Mouse (Mus musculus): ENCODE results near the gene AC129217.1. TPM values are rescaled to one million over a fixed set of nuclear protein-coding genes. Genes with fewer than 3 reads are reported as not detected.

Gene AC129217.1
- polyA plus RNA-seq, 1 experiment from 2014 or later: 3.3 TPM

- CTCF ChIA-PET: interaction anchor here (0.6 to 1.3 kb wide), 3 partner anchors 15 to 255 kb away, joined by 3 to 4 read pairs (median 3); no protein-coding TSS in a partner anchor
- POLR2A ChIA-PET: no interaction called here
- in situ Hi-C loops (cut with MboI; ENCODE audit: low pct_unique_long_range_greater_than_20kb): loop anchor here (25.0 kb wide), 1 partner anchor 1047 kb away; the partner anchor contains the start of gene Incenp
- DNase-seq (ENCODE audit: low read depth, low spot score) (no peak), ATAC-seq (no peak)
- no peaks in the 10 kb centered on the region for H3K27me3 ChIP-seq
- TF ChIP-seq CTCF (IDR thresholded peaks at IDR 0.05): no peak
Observed at GRCm38 (mm10) chr19:8839908-8840791, 10.6 kb downstream of the AC129217.1 start.

- ATAC-seq: no peak
- no peak for TF ChIP-seq CTCF (IDR thresholded peaks at IDR 0.05)
- no peaks in the 10 kb centered on the region for H3K27me3 ChIP-seq
- CTCF ChIA-PET: no interaction called here
- DNase-seq (ENCODE audit: low read depth, low spot score): no peak
- POLR2A ChIA-PET: no interaction called here
- in situ Hi-C loops (cut with MboI; ENCODE audit: low pct_unique_long_range_greater_than_20kb): loop anchor here (25.0 kb wide), 1 partner anchor 1046 kb away; the partner anchor contains the start of gene Incenp
Observed at GRCm38 (mm10) chr19:8841012-8841411, 11.4 kb downstream of the AC129217.1 start.

GRCm38 (mm10) chr19:8842961-8843360 is 13.4 kb downstream of the AC129217.1 start:
- DNase-seq (ENCODE audit: low read depth, low spot score) (no peak), ATAC-seq (no peak)
- TF ChIP-seq CTCF (IDR thresholded peaks at IDR 0.05): no peak
- ChIA-PET POLR2A (no interaction called here), CTCF (no interaction called here)
- in situ Hi-C loops (cut with MboI; ENCODE audit: low pct_unique_long_range_greater_than_20kb): loop anchor here (25.0 kb wide), 1 partner anchor 1044 kb away; the partner anchor contains the start of gene Incenp
- no peaks in the 10 kb centered on the region for H3K27me3 ChIP-seq

- in situ Hi-C loops (cut with MboI; ENCODE audit: low pct_unique_long_range_greater_than_20kb): loop anchor here (5.0 to 25.0 kb wide), 2 partner anchors 268 to 1043 kb away; partner anchors contain the start of gene Incenp
- no peaks in the 10 kb centered on the region for H3K27me3 ChIP-seq
- CTCF ChIA-PET: interaction anchor here (0.7 to 2.4 kb wide), 11 partner anchors 9 to 935 kb away, joined by 3 to 13 read pairs (median 3); partner anchors contain the start of gene Uqcc3
- POLR2A ChIA-PET: interaction anchor here (0.5 to 0.9 kb wide), 2 partner anchors 20 to 1094 kb away, joined by 3 to 6 read pairs; no protein-coding TSS in a partner anchor
- DNase-seq (ENCODE audit: low read depth, low spot score) (no peak), ATAC-seq (peak; percentile 71)
- TF ChIP-seq CTCF (IDR thresholded peaks at IDR 0.05): peak; percentile 86
Observed at GRCm38 (mm10) chr19:8844371-8845129, 15.0 kb downstream of the AC129217.1 start.

GRCm38 (mm10) chr19:8848356-8848755 is 18.8 kb downstream of the AC129217.1 start:
- in situ Hi-C loops (cut with MboI; ENCODE audit: low pct_unique_long_range_greater_than_20kb): loop anchor here (5.0 to 25.0 kb wide), 2 partner anchors 264 to 1039 kb away; partner anchors contain the start of gene Incenp
- no peaks in the 10 kb centered on the region for H3K27me3 ChIP-seq
- CTCF ChIA-PET: no interaction called here
- no peak for TF ChIP-seq CTCF (IDR thresholded peaks at IDR 0.05)
- no peak for ATAC-seq
- POLR2A ChIA-PET: no interaction called here
- DNase-seq (ENCODE audit: low read depth, low spot score): no peak

GRCm38 (mm10) chr19:8850402-8850901 is 20.9 kb downstream of the AC129217.1 start, which contains the start of gene Lrrn4cl:
Gene Lrrn4cl (plus strand): TSS chr19:8850768.
- ATAC-seq (no peak), DNase-seq (ENCODE audit: low read depth, low spot score) (no peak)
- ChIA-PET CTCF (interaction anchor here (1.3 kb wide), 1 partner anchor 259 kb away, joined by 3 read pairs; no protein-coding TSS in a partner anchor), POLR2A (interaction anchor here (1.0 kb wide), 1 partner anchor 8 kb away, joined by 3 read pairs; no protein-coding TSS in a partner anchor)
- TF ChIP-seq CTCF (IDR thresholded peaks at IDR 0.05): no peak
- in situ Hi-C loops (cut with MboI; ENCODE audit: low pct_unique_long_range_greater_than_20kb): loop anchor here (25.0 kb wide), 1 partner anchor 587 kb away; no protein-coding TSS in a partner anchor
- no peaks in the 10 kb centered on the region for H3K27me3 ChIP-seq

- POLR2A ChIA-PET: no interaction called here
- CTCF ChIA-PET: interaction anchor here (0.9 to 1.9 kb wide), 3 partner anchors 9 to 258 kb away, joined by 3 to 7 read pairs (median 4); no protein-coding TSS in a partner anchor
- DNase-seq (ENCODE audit: low read depth, low spot score) (no peak), ATAC-seq (no peak)
- TF ChIP-seq CTCF (IDR thresholded peaks at IDR 0.05): no peak
- no peaks in the 10 kb centered on the region for H3K27me3 ChIP-seq
- in situ Hi-C loops (cut with MboI; ENCODE audit: low pct_unique_long_range_greater_than_20kb): loop anchor here (25.0 kb wide), 1 partner anchor 586 kb away; no protein-coding TSS in a partner anchor
Observed at GRCm38 (mm10) chr19:8851639-8852038, 22.1 kb downstream of the AC129217.1 start.

GRCm38 (mm10) chr19:8852236-8852928 is 22.8 kb downstream of the AC129217.1 start:
- in situ Hi-C loops (cut with MboI; ENCODE audit: low pct_unique_long_range_greater_than_20kb): loop anchor here (25.0 kb wide), 1 partner anchor 585 kb away; no protein-coding TSS in a partner anchor
- DNase-seq (ENCODE audit: low read depth, low spot score): no peak
- no peak for TF ChIP-seq CTCF (IDR thresholded peaks at IDR 0.05)
- ChIA-PET CTCF (interaction anchor here (0.9 to 3.0 kb wide), 4 partner anchors 7 to 257 kb away, joined by 3 to 13 read pairs (median 6); no protein-coding TSS in a partner anchor), POLR2A (interaction anchor here (1.1 kb wide), 1 partner anchor 19 kb away, joined by 3 read pairs; the partner anchor contains the start of gene Ubxn1)
- ATAC-seq: no peak
- no peaks in the 10 kb centered on the region for H3K27me3 ChIP-seq

GRCm38 (mm10) chr19:8853117-8853516 is 23.5 kb downstream of the AC129217.1 start:
- DNase-seq (ENCODE audit: low read depth, low spot score): no peak
- POLR2A ChIA-PET: interaction anchor here (0.5 to 1.1 kb wide), 2 partner anchors 18 to 93 kb away, joined by 3 read pairs; partner anchors contain the start of gene Ubxn1
- in situ Hi-C loops (cut with MboI; ENCODE audit: low pct_unique_long_range_greater_than_20kb): loop anchor here (25.0 kb wide), 1 partner anchor 584 kb away; no protein-coding TSS in a partner anchor
- ATAC-seq: no peak
- CTCF ChIA-PET: interaction anchor here (1.7 to 3.0 kb wide), 3 partner anchors 8 to 257 kb away, joined by 3 to 13 read pairs (median 7); no protein-coding TSS in a partner anchor
- H3K27me3 ChIP-seq: no peaks in the 10 kb centered on the region
- TF ChIP-seq CTCF (IDR thresholded peaks at IDR 0.05): no peak
